Mouse (Mus musculus): ENCODE data around the gene Gm37240.
"Not testable (repeated sequence)": the region's sequence is repeated elsewhere in the genome, so short reads cannot be mapped to it uniquely, and the experiment has no call there.

The Gm37240 gene

DNA sequence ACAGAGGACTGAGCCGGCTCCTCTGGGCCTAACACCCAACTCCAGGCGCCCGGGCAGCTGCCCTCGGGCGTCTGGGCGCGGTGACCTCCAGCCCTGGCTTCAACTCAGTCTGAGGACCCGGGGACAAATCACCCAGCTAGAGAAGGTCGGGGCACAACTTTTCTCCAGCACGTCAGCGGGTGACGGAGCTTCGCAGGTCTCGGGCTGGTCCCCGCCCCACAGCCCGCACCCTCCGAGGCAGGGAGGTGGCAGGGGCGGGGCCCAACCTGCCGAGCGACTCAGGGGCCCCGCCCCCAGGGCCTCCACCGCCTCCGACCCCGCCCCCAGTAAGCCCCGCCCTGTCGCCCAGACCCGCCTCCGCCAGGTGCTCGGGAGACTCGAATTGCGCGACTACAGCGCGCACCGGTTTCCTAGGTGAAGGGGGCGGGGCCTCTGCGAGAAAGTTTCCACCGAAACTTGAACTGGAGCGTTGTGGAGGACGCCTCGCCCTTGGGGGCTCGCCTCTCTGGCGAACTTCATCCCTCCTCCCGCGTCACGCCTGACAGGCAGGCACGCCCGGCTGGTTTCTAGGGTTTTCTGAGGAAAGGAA lies at the start of gene Gm37240, which contains the start of gene Glt28d2:
Gene Gm37240 (minus strand): TSS at position 280 of the 589 bp plus-strand sequence.
Gene Glt28d2 (minus strand): TSS at position 278 of the 589 bp plus-strand sequence.
- peak; percentile 56 to 74 for DNase-seq

- no peak for DNase-seq
Observed at GRCm38 (mm10) chr3:85933586-85933985, 46.3 kb upstream of the Gm37240 start.

DNA sequence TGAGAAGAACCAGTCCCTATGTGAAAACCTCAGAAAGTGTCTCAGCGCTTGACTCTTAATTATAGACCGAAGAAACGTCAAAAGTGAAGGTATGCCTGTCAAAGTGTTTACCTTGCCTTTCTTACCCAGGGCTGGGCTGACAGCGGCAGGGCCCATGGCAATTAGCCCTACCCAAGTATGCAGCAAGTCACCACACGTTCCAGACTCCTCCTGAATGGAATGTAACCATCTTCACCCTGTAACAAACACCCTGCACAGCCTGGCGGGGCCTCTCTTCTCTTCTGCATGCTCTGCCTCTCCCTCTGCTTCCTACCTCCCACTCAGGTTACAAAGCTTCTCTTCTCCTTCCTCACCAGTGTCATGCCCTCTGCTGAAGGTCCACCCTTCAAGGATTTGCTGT lies 44.5 kb upstream of the Gm37240 start:
- DNase-seq: no peak

GRCm38 (mm10) chr3:85930671-85931255 lies 43.4 kb upstream of the Gm37240 start:
- DNase-seq: no peak

DNA sequence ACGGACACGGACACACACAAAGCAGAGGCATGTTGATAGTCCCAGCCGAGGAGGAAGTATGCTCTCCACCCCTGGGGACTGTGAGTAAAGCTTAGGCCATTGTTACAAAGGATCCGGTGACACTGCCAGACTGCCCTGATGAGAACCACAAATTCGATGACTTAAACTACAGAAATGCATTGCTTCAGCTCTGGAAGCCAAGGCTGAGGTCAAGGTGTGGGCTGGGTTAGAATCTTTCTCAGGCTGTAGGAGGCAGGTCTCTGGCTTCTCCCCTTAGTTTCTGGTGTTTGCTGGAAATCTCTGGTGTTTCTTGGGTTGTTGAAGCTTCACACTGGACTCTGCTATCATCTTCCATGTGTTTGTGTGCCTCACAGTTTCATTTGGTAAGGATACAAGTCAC lies 42.4 kb upstream of the Gm37240 start:
- no peak for DNase-seq

DNA sequence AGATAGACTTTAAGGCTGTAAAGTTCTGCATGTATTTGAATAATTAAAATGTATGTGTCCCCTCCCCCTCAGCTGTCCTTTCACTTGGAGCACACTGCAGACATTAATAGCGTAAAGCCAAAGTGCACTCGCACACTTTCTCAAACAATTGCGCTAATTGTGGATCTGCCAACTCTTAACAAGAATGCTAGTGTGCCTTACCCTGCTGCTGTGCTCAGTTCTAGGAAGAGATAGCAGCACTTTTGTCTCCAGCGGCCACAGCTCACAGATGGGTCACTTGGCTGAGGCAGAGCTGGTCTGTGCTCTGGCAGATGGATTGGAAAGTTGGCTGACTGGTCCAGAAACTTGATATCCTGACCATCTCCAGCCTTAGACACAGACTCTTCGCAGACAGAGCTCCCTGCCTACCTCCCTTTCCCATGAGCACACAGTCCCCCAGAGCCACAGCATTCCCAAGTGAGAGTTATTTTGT lies 40.9 kb upstream of the Gm37240 start:
- no peak for DNase-seq

DNA sequence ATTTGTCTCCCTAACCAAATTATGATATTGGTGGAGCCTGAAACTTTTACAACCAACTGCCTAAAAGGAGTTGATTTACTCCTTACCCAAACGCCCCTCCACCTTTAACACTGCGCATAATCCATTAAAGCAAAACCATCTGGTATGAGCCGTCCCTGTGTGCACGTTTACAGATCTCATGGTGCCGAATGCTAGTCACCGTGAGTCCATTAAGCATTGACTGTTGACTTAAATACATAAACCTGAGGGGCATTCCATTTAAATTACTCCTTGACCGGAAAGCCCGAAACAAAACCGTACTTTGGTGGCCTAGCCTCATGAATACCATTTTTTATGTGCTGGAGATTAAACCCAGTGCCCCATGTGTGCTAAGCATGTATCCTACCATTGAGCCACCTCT lies 40.0 kb upstream of the Gm37240 start:
- no peak for DNase-seq

DNA sequence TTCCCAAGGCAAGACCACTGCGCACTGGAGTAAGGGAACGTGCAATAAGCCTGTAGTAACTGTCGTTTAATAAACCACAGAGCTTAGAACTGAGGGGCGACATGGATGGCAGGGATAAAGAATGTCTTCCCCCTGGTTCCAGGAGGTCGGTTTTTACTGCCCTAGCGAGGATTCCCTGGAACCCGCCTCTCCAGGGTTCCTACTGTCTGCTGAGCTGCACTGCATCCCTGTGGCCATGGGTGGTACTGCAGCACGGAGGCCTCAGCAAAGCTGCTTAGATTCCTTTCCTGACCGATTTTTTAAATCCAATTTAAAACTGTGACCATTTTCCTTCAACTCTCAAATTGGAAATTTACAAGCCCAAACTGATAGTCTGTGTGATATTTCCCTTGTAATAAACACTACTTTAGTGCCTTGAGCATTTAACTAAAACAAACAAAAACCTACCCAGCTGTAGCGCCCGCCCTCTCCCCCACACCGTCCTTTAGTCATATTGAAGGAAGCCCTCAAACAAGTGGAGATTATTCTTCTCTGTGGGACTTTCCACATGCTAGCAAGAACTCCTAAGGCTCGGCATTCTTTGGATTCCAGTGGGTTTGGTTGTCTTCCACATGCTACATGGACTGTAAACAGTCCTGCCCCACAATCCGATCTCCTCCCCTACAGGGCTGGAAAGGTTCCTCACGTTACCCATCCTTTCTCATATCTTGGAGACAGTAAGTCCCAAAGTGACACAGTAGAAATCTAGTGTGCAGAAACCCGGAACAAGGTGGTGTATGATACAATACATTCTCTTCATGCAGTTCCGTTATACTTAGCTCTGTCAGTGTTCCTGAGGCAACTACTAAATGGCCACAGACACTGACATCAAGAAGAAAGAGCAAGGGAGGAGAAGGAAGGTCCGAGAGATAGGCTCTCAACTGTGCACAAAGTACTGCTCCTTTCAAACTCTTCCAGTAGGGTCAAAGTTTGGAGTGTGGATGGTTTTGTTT lies 36.9 kb upstream of the Gm37240 start:
- DNase-seq: peak; percentile 32 to 47

DNA sequence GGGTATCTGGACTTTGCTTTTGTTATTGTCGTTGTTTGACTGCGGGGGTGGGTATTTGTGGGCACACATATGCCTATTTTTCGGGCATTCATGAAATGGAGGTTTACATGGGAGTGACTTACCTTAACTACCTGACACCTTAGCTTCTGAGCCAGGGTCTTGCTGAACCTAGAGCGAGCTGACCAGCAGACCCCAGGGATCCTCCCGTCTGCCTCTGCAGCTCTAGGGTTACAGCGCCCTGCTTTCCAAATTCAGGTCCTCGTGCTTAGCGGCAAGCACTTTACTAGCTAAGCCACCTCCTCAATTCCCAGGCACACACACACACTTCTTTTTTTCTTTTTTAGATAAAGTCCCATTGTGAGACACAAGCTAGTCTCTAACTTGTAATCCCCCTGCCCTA lies 36.0 kb upstream of the Gm37240 start:
- no peak for DNase-seq

- DNase-seq: no peak
Observed at GRCm38 (mm10) chr3:85922331-85922730, 35.0 kb upstream of the Gm37240 start.

DNA sequence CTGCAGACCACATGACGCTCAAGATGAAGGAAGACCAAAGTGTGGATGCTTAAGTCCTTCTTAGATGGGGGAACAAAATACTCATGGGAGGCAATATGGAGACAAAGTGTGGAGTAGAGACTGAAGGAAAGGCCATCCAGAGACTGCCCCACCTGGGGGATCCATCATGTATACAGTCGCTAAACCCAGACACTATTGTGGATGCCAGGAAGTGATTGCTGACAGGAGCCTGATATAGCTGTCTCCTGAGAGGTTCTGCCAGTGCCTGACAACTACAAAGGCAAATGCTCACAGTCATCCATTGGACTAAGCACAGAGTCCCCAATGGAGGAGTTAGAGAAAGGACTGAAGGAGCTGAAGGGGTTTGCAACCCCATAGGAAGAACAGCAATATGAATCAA lies 33.4 kb upstream of the Gm37240 start:
- DNase-seq: not testable (repeated sequence)

- DNase-seq: no peak
Observed at GRCm38 (mm10) chr3:85917600-85917999, 30.3 kb upstream of the Gm37240 start.

DNA sequence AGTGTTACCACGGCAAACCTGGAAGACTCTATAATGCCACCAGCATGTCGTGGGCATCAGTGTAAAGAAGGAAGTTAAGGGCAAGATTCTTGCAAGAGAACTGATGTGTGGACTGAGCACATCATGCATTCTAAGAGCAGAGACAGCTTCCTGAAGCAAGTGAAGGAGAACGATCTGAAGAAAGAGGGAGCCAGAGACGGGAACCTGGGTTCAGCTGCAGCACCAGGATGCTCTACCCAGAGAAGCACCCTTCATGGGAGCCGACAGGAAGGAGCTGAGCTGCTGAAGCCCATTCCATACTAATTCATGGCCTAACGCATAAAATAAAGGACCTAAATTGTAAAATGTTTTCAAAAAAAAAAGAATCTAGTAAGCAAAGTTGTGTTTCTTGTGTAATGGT lies 27.5 kb upstream of the Gm37240 start:
- DNase-seq: no peak

DNA sequence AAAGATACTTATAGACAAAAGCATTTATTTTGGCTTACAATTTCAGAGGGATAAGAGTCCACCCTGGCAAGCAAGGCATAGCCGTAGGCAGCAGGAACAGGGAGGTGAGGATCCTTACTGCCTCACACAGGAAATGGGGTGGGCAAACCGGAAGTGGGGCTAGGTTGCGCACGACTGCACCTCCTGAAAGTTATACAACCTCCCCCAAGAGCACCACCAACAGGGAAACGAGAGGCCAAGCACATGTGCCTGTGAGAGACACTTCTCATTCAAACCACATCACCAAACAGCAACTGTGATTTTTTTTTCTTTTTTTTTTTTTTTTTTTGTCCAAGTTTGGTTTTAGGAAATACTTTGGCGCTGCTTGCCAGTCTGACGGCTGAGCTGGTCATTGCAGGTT lies 19.8 kb upstream of the Gm37240 start:
- no peak for DNase-seq

- DNase-seq: no peak
Observed at GRCm38 (mm10) chr3:85904371-85904770, 17.1 kb upstream of the Gm37240 start.

DNA sequence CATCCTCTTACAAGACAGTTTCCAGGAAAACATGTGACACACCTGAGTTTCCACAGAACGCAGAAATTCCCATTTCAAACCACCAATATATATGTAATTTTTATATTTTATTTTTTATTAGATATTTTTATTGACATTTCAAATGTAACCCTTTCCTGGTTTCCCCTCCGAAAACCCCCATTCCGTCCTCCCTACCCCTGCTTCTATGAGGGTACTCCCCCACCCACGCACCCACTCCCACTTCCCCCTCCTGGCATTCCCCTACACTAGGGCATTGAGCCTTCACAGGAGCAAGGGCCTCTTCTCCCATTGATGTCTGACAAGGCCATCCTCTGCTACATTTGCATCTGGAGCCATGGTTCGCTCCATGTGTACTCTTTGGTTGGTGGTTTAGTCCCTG lies 7.7 kb upstream of the Gm37240 start:
- no peak for DNase-seq

DNA sequence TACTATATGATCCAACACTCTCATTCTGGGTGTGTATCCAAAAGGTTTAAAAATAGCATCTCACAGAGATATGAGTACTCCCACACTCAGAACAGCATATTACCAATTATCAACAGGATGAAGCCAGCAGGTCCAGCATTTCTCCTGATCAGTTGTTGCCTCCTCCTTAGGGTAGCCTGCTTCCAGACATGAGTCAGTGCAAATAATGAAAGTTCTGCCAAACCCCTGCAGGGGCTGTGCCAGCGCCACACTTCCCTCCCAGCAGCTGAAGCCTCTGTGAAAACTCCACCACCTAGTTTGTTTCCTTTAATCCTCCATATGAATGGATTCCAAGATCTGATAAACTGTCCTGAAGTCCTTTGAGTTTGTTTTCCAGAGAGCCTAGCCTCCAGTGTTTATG lies 4.3 kb upstream of the Gm37240 start:
- no peak for DNase-seq

DNA sequence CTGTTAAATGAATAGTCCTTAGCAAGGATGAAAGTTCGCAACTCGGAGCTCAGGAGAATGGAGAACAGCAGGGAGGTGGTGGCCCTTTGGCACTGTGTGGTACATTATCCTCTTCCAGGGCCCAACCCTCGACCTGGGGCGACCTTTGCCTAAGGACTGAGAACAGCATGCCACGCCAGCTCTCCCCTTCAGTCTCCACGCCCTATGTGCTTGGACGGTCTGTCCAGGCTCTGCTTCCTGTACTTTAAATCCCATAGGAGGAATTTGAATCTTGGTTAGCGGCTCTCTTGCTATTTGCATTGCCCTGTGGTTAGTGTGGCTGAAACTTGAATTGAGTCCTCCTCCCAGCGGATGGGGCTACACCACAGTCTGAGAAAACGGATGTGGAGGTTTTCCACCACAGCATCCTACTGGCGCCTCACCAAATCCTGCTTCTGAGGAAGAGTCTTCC lies 928 bp upstream of the Gm37240 start:
- DNase-seq: peak in 1 of 2 experiments; percentile 7

DNA sequence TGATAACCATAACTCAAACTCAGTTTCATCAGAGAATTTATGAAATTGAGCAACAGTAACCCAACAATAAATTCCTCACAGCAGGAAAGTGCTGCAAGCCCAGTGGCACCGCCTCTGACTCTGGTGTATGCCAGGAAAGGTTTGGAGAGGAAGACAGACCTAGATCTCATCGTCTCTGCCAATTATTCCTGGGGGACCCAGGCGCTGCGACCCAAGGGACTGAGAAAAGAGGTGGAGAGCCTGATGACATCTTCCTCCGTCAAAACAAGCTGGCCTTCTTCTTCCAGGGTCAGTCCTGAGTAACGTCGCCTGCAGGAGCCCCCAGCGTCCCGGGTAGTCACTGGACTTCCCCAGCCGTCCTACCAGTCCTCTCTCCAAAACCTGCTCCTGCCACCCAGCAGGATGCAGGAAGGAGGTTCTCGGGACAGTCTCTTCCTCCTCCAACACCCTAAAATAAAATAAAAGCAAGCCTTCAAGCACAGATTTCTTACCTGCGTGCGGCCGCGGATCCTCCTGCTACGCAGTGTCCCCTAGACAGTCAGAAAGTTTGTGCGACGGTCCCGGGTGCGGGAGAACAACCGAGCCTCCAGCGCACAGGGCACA lies 581 bp downstream of the Gm37240 start:
- no peak for DNase-seq

- DNase-seq: no peak
Observed at GRCm38 (mm10) chr3:85885906-85886305, 1.4 kb downstream of the Gm37240 start.

- no peak for DNase-seq
Observed at GRCm38 (mm10) chr3:85880687-85881086, 6.6 kb downstream of the Gm37240 start.

- no peak for DNase-seq
Observed at GRCm38 (mm10) chr3:85880068-85880467, 7.2 kb downstream of the Gm37240 start.

GRCm38 (mm10) chr3:85878911-85879310 lies 8.4 kb downstream of the Gm37240 start:
- no peak for DNase-seq

Data from thymus, postnatal 36 days (tissue).